Mouse (Mus musculus): ENCODE data around the gene Fbln2.

- no peak for TF ChIP-seq GATA1 (IDR thresholded peaks at IDR 0.05; ENCODE audit: borderline replicate concordance, low read length)
- no peak for TF ChIP-seq FLI1 (IDR thresholded peaks at IDR 0.05; ENCODE audit: low read length)
These were observed 19.3 kb upstream of the Fbln2 start for GRCm38 (mm10) chr6:91192851-91193545.
